Mouse (Mus musculus): ENCODE data around the gene Mrc1. TPM values are rescaled to one million over a fixed set of nuclear protein-coding genes. Genes with fewer than 3 reads are reported as not detected.

Mrc1 gene
- polyA plus RNA-seq, 1 experiment from 2014 or later, result 10.1 TPM

DNA sequence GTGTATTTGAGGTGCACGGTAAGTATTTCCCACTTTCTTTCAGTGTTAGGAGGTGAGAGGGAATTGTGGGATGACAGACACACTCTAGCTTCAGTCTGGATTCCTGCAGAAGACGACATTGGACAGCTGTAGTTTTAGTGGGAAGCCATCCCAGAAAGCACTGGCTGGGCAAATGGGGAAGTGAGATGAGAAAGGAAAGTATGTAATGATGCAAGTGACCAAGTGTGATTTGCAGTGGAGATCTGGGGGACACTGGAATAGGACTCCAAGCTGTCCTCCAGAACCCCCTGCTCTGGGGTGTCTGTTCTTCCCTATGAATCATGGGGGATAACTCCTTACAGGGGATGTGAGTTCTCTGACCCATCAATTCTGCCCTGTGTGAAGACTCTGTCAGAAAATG lies 4.8 kb downstream of the Mrc1 start:
- Histone ChIP-seq H3K4me1 (ENCODE audit: control insufficient read depth, low read depth, low read length) (no peaks in the 10 kb centered on the region), H3K27me3 (ENCODE audit: control insufficient read depth, insufficient read depth, low read depth, low read length) (no peaks in the 10 kb centered on the region), H3K27ac (ENCODE audit: low read length) (no peak overlapping the region), H3K4me2 (ENCODE audit: low read depth, low read length) (no peak overlapping the region), H3K9ac (ENCODE audit: low read depth, low read length) (no peak overlapping the region), H3K36me3 (ENCODE audit: control insufficient read depth, insufficient read depth) (no peaks in the 10 kb centered on the region), H3K4me3 (ENCODE audit: low read depth, low read length) (no peak overlapping the region), H3K9me3 (replicated peaks; ENCODE audit: control insufficient read depth, low read length) (no peaks in the 10 kb centered on the region)
- 54% methylated on average over 2 of the region's 2 CpGs for WGBS (ENCODE audit: insufficient replicate concordance)
- no peak for ATAC-seq (ENCODE audit: low read depth)

DNA sequence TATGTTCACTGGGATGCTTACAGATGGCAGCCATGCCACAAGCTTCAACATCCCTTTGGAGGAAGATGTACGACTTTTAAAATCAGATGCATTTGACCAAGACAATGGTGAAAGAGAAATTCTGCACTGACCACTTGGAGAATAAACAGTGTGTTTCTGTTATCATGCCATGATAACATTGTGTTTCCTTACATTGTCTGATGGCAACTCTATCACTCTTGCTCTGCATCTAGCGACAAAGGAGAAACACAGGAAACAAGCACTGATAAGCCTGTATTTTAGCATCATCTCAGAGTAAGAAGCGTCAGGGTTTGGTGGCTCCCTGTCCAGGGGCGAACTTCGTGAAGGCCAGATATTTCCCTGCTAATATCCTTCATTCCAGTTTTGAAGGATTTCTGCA lies 6.1 kb downstream of the Mrc1 start:
- H3K4me2 ChIP-seq (ENCODE audit: low read depth, low read length), result no peak overlapping the region
- 0 out of 2 replicates have a peak, but pooled peaks have one; percentile 37 for ATAC-seq (ENCODE audit: low read depth)
- H3K27me3 ChIP-seq (ENCODE audit: control insufficient read depth, insufficient read depth, low read depth, low read length), result no peaks in the 10 kb centered on the region
- H3K27ac ChIP-seq (ENCODE audit: low read length), result no peak overlapping the region
- no peaks in the 10 kb centered on the region for H3K36me3 ChIP-seq (ENCODE audit: control insufficient read depth, insufficient read depth)
- 42% methylated on average over 5 of the region's 5 CpGs for WGBS (ENCODE audit: insufficient replicate concordance)
- H3K9me3 ChIP-seq (replicated peaks; ENCODE audit: control insufficient read depth, low read length), result no peaks in the 10 kb centered on the region
- no peaks in the 10 kb centered on the region for H3K4me1 ChIP-seq (ENCODE audit: control insufficient read depth, low read depth, low read length)
- H3K4me3 ChIP-seq (ENCODE audit: low read depth, low read length), result no peak overlapping the region
- H3K9ac ChIP-seq (ENCODE audit: low read depth, low read length), result no peak overlapping the region

DNA sequence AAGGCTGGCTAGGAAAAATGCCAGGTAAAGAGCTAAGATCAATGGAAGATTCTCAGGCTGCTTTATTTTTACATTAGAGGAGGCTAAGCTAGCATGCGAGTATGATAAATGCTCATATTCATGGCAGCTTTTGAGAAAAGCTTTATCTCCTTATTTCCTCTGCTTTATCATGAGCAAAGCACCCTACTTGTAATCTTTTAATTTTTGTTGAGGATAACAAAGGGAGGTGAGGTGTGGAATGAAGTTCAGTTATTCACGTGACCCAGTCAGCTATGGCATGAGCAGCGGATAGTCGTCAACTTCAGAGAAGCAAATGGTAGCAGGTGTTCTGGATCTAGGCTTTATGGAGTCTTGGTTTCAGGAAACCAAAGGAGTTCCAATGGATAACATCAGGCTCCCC lies 7.7 kb downstream of the Mrc1 start:
- Histone ChIP-seq H3K4me1 (ENCODE audit: control insufficient read depth, low read depth, low read length) (no peaks in the 10 kb centered on the region), H3K9me3 (replicated peaks; ENCODE audit: control insufficient read depth, low read length) (no peaks in the 10 kb centered on the region), H3K27ac (ENCODE audit: low read length) (no peak overlapping the region), H3K4me2 (ENCODE audit: low read depth, low read length) (no peak overlapping the region), H3K4me3 (ENCODE audit: low read depth, low read length) (no peak overlapping the region), H3K27me3 (ENCODE audit: control insufficient read depth, insufficient read depth, low read depth, low read length) (no peaks in the 10 kb centered on the region), H3K9ac (ENCODE audit: low read depth, low read length) (no peak overlapping the region), H3K36me3 (ENCODE audit: control insufficient read depth, insufficient read depth) (no peaks in the 10 kb centered on the region)
- no peak for ATAC-seq (ENCODE audit: low read depth)
- 68% methylated on average over 4 of the region's 4 CpGs for WGBS (ENCODE audit: insufficient replicate concordance)

DNA sequence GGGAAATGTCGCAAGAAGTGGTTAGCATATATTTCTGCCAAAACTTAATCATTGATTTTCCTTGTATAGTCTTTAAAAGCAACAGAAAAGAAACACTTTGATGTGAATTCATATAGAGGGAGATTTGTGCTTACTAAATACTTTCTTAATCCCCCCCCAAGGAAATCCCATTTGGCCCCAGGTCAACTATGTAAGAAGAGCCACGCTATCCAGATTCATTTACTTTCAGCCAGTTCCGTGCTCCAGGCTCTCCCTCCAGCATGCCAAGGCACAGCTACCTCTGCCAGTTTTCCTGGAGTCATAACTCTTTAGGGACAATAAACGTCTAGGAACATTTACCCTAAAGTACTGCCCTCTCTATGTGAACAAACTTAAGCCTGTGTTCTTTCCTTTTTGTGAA lies 8.5 kb downstream of the Mrc1 start:
- Histone ChIP-seq H3K9ac (ENCODE audit: low read depth, low read length) (no peak overlapping the region), H3K4me3 (ENCODE audit: low read depth, low read length) (no peak overlapping the region), H3K4me2 (ENCODE audit: low read depth, low read length) (no peak overlapping the region), H3K36me3 (ENCODE audit: control insufficient read depth, insufficient read depth) (no peaks in the 10 kb centered on the region), H3K4me1 (ENCODE audit: control insufficient read depth, low read depth, low read length) (no peaks in the 10 kb centered on the region), H3K27me3 (ENCODE audit: control insufficient read depth, insufficient read depth, low read depth, low read length) (no peaks in the 10 kb centered on the region), H3K27ac (ENCODE audit: low read length) (no peak overlapping the region), H3K9me3 (replicated peaks; ENCODE audit: control insufficient read depth, low read length) (no peaks in the 10 kb centered on the region)
- 59% methylated on average over 4 of the region's 4 CpGs for WGBS (ENCODE audit: insufficient replicate concordance)
- ATAC-seq (ENCODE audit: low read depth), result no peak

DNA sequence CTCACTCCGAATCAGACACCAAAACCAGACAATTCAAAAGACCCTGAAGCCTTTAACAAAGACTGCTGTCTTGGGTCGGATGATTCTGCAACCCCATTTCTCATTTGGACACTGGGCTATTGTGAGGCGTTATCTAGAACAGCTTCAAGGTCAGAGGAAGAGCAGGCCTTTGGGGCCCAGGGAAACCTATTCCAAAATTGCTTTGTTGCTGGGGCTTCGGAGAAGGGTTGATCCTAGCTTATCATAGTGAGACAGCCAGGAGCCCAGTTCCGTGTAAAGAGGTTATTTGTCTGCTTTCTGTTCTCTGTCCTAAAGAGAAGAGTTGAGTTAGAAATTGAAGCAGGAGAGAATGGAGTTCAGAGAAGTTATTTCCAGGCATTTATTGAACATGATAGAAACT lies 10.0 kb downstream of the Mrc1 start:
- Histone ChIP-seq H3K4me3 (ENCODE audit: low read depth, low read length) (no peak overlapping the region), H3K9me3 (replicated peaks; ENCODE audit: control insufficient read depth, low read length) (no peaks in the 10 kb centered on the region), H3K27me3 (ENCODE audit: control insufficient read depth, insufficient read depth, low read depth, low read length) (no peaks in the 10 kb centered on the region), H3K36me3 (ENCODE audit: control insufficient read depth, insufficient read depth) (no peaks in the 10 kb centered on the region), H3K4me1 (ENCODE audit: control insufficient read depth, low read depth, low read length) (no peaks in the 10 kb centered on the region), H3K4me2 (ENCODE audit: low read depth, low read length) (no peak overlapping the region), H3K9ac (ENCODE audit: low read depth, low read length) (no peak overlapping the region), H3K27ac (ENCODE audit: low read length) (no peak overlapping the region)
- WGBS (ENCODE audit: insufficient replicate concordance), result 52% methylated on average over 5 of the region's 5 CpGs
- ATAC-seq (ENCODE audit: low read depth), result peak; percentile 16; the same call in 1 of the 2 replicates

DNA sequence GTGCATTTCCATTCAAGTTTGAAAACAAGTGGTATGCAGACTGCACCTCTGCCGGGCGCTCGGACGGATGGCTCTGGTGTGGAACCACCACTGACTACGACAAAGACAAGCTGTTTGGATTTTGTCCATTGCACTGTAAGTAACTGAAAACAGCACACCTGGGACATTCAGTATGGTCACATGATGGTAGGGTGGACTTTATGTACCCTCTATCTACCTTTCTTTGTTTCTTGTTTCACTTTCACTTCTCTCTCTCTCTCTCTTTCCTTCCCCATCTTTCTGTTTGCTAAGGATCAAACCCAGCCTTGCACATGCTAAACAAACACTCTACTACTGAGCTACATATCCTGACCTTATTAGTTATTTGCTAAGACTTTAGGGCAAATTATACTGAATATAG lies 15.0 kb downstream of the Mrc1 start:
- WGBS (ENCODE audit: insufficient replicate concordance), result 69% methylated on average over 5 of the region's 5 CpGs
- ATAC-seq (ENCODE audit: low read depth), result no peak
- H3K36me3 ChIP-seq (ENCODE audit: control insufficient read depth, insufficient read depth), result no peaks in the 10 kb centered on the region

DNA sequence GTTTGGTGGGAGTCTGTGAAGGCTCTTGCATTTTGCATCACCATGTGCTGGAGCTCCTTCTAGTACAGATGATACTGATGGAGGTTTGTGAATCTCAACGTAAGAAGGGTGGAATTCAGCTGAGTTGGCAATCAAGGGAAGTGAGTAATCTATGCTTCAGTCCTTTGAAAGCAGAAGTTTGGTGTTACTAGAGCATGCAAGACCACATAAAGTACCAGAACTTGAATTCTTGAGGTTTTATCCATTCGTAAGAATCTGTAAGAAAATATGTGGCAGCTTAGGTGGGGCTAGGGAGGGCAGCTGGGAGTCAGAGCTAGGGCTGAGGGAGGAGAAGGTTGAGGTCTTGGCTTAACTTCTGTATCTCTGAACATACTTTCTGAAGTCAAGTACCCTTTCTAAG lies 15.5 kb downstream of the Mrc1 start:
- WGBS (ENCODE audit: insufficient replicate concordance), result 29% methylated on average over 2 of the region's 2 CpGs
- 0 out of 2 replicates have a peak overlapping the region, but pooled peaks have one; percentile 9 for H3K4me2 ChIP-seq (ENCODE audit: low read depth, low read length)
- no peak overlapping the region for H3K4me3 ChIP-seq (ENCODE audit: low read depth, low read length)
- no peak for ATAC-seq (ENCODE audit: low read depth)
- H3K9ac ChIP-seq (ENCODE audit: low read depth, low read length), result no peak overlapping the region
- no peak overlapping the region for H3K27ac ChIP-seq (ENCODE audit: low read length)
- no peaks in the 10 kb centered on the region for H3K27me3 ChIP-seq (ENCODE audit: control insufficient read depth, insufficient read depth, low read depth, low read length)
- no peaks in the 10 kb centered on the region for H3K4me1 ChIP-seq (ENCODE audit: control insufficient read depth, low read depth, low read length)
- H3K9me3 ChIP-seq (replicated peaks; ENCODE audit: control insufficient read depth, low read length), result no peaks in the 10 kb centered on the region
- H3K36me3 ChIP-seq (ENCODE audit: control insufficient read depth, insufficient read depth), result no peaks in the 10 kb centered on the region

More for the DNA sequence above, 15.0 kb downstream of the Mrc1 start:
- no peaks in the 10 kb centered on the region for H3K27me3 ChIP-seq (ENCODE audit: control insufficient read depth, insufficient read depth, low read depth, low read length)
- H3K27ac ChIP-seq (ENCODE audit: low read length), result no peak overlapping the region
- no peak overlapping the region for H3K9ac ChIP-seq (ENCODE audit: low read depth, low read length)
- no peaks in the 10 kb centered on the region for H3K4me1 ChIP-seq (ENCODE audit: control insufficient read depth, low read depth, low read length)
- no peak overlapping the region for H3K4me3 ChIP-seq (ENCODE audit: low read depth, low read length)
- no peaks in the 10 kb centered on the region for H3K9me3 ChIP-seq (replicated peaks; ENCODE audit: control insufficient read depth, low read length)
- H3K4me2 ChIP-seq (ENCODE audit: low read depth, low read length), result 0 out of 2 replicates have a peak overlapping the region, but pooled peaks have one; percentile 9

DNA sequence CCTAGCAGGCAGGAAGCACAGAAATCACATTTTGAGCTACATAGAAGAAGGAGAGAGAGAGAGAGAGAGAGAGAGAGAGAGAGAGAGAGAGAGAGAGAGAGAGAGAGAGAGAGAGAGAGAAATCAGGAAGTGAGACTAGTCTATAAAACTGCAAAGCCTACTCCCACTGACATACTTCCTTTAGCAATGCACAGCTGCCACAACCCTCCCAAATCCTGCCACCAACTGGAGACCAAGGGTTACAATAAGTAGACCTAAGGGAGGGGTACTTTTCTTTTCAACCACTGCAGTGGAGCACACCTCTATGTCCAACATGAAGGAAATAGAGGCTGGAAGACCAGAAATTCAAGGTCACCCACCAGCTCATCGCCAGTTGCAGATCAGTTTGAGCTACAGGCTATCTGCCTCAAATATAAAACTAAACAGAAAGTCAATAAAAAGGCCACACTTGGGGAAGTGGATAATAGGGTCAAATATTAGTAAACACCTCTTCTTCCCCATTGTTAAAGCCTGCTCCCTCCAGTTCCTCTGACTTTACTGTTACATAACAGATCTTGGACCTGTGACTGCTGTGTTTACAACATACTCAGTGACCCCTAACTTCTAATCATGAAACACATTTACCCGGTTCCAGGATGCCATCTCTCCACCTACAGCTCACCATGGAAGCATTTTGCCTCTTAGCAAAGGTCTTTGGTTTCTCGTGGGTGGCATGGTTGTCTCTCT lies 20.8 kb downstream of the Mrc1 start:
- H3K4me2 ChIP-seq (ENCODE audit: low read depth, low read length), result no peak overlapping the region
- H3K36me3 ChIP-seq (ENCODE audit: control insufficient read depth, insufficient read depth), result no peaks in the 10 kb centered on the region
- no peaks in the 10 kb centered on the region for H3K4me1 ChIP-seq (ENCODE audit: control insufficient read depth, low read depth, low read length)
- WGBS (ENCODE audit: insufficient replicate concordance), result 39% methylated on average over 3 of the region's 3 CpGs
- no peaks in the 10 kb centered on the region for H3K27me3 ChIP-seq (ENCODE audit: control insufficient read depth, insufficient read depth, low read depth, low read length)
- no peaks in the 10 kb centered on the region for H3K9me3 ChIP-seq (replicated peaks; ENCODE audit: control insufficient read depth, low read length)
- no peak overlapping the region for H3K9ac ChIP-seq (ENCODE audit: low read depth, low read length)
- no peak overlapping the region for H3K27ac ChIP-seq (ENCODE audit: low read length)
- no peak for ATAC-seq (ENCODE audit: low read depth)
- H3K4me3 ChIP-seq (ENCODE audit: low read depth, low read length), result no peak overlapping the region

DNA sequence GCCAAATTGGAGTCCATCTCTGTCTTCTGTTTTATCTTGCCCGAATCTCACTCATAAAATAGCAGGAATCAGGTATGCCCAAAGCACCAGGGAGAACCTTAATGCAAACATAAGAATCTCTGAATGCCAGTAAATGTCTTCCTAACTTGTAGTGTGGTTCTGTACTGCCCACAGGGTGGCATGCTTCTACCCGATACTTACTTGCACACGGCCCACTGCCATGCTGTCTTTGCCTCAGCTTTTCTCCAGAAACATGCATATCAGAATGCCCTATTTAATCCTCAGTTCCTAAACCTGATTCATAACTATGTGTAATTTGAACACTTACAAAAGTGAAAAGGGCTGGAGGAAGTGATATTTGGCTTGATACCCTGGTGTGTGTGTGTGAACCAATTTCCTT lies 22.7 kb downstream of the Mrc1 start:
- Histone ChIP-seq H3K4me1 (ENCODE audit: control insufficient read depth, low read depth, low read length) (no peaks in the 10 kb centered on the region), H3K9ac (ENCODE audit: low read depth, low read length) (no peak overlapping the region), H3K27me3 (ENCODE audit: control insufficient read depth, insufficient read depth, low read depth, low read length) (no peaks in the 10 kb centered on the region), H3K9me3 (replicated peaks; ENCODE audit: control insufficient read depth, low read length) (no peaks in the 10 kb centered on the region), H3K27ac (ENCODE audit: low read length) (no peak overlapping the region), H3K36me3 (ENCODE audit: control insufficient read depth, insufficient read depth) (no peaks in the 10 kb centered on the region), H3K4me2 (ENCODE audit: low read depth, low read length) (no peak overlapping the region), H3K4me3 (ENCODE audit: low read depth, low read length) (no peak overlapping the region)
- ATAC-seq (ENCODE audit: low read depth), result no peak
- 54% methylated on average over 3 of the region's 3 CpGs for WGBS (ENCODE audit: insufficient replicate concordance)

Data from liver, embryonic 16.5 days (tissue).